Mouse (Mus musculus): ENCODE data around the gene Reep6.

DNA sequence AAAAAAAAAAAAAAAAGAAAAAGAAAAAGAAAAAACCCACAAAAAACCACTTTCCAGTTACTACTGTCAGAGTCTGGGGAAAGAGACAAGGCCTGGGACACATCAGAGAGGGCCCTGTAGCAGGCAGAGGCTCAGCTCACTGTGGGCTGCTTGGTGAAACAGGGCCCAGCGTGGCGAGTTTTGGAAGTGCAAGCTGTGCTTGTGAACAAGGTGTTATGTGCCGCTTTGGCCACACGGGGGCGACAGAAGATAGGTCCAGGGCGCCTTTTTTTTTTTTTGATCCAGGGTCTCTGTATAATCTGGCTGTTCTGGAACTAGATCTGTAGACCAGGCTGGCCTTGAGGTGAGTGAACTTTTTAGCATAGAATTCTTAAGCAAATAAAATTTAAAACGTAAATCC lies 46.4 kb downstream of the Reep6 start:
- peak; percentile 91 for TF ChIP-seq CTCF (IDR thresholded peaks at IDR 0.05; ENCODE audit: low read depth)
- no peak for TF ChIP-seq EP300 (optimal IDR thresholded peaks at IDR 0.05)

All from stomach, postnatal 0 days (tissue).